Mouse (Mus musculus) ES-Bruce4 (cell line): ENCODE results near the gene Hsh2d. TPM values are rescaled to one million over a fixed set of nuclear protein-coding genes. Genes with fewer than 3 reads are reported as not detected.

Experiments
- H3K27ac ChIP-seq: 2 replicates; pipeline ENCODE4 v1.5.1; 2012; ENCODE audit warnings: low read length, inconsistent platforms; ENCODE audit not compliant: insufficient read depth
- H3K27me3 ChIP-seq: 2 replicates; pipeline ENCODE4 v1.6.1; 2012; ENCODE audit warnings: mild to moderate bottlenecking, low read length, inconsistent platforms; ENCODE audit not compliant: control insufficient read depth, poor library complexity, insufficient read depth, severe bottlenecking
- H3K36me3 ChIP-seq: 2 replicates; pipeline ENCODE4 v1.6.1; 2012; ENCODE audit warnings: inconsistent platforms, mild to moderate bottlenecking, low read length, moderate library complexity; ENCODE audit not compliant: control insufficient read depth, poor library complexity, insufficient read depth, severe bottlenecking
- H3K4me1 ChIP-seq: one replicate; pipeline ENCODE4 v1.8.1; 2011; ENCODE audit warnings: low read length; ENCODE audit not compliant: control insufficient read depth, insufficient read depth
- H3K4me3 ChIP-seq: 2 replicates; pipeline ENCODE4 v1.5.1; 2011; ENCODE audit warnings: low read depth, mild to moderate bottlenecking, low read length
- H3K9ac ChIP-seq: 2 replicates; pipeline ENCODE4 v1.6.1; 2012; ENCODE audit warnings: low read depth, mild to moderate bottlenecking, inconsistent platforms; ENCODE audit not compliant: poor library complexity, severe bottlenecking
- H3K9me3 ChIP-seq: replicated peaks from 2 replicates; pipeline ENCODE4 v1.6.1; 2012; ENCODE audit warnings: mild to moderate bottlenecking, low read length, inconsistent platforms; ENCODE audit not compliant: control insufficient read depth, poor library complexity, insufficient read depth, severe bottlenecking
- CTCF ChIP-seq: IDR thresholded peaks from one replicate; pipeline ENCODE4 v1.8.1; 2011; ENCODE audit warnings: low read depth, low read length
- EP300 ChIP-seq: IDR thresholded peaks from 2 replicates; pipeline ENCODE4 v1.6.1; 2011; ENCODE audit warnings: low read depth, low read length; ENCODE audit not compliant: insufficient read depth
- POLR2A ChIP-seq: IDR thresholded peaks from one replicate; pipeline ENCODE4 v1.8.1; 2011; ENCODE audit warnings: low read length; ENCODE audit not compliant: insufficient read depth
- polyA plus RNA-seq: library from polyadenylated mRNA; stranded (reverse); fragments of >200 nt; gene quantifications from 2 replicates; pipeline ENCODE4 v1.2.4, GENCODE M21; 2011; ENCODE audit warnings: low read depth; ENCODE audit not compliant: missing spikeins, insufficient read depth, insufficient read length

Hsh2d gene
- polyA plus RNA-seq, 1 experiment: not detected

DNA sequence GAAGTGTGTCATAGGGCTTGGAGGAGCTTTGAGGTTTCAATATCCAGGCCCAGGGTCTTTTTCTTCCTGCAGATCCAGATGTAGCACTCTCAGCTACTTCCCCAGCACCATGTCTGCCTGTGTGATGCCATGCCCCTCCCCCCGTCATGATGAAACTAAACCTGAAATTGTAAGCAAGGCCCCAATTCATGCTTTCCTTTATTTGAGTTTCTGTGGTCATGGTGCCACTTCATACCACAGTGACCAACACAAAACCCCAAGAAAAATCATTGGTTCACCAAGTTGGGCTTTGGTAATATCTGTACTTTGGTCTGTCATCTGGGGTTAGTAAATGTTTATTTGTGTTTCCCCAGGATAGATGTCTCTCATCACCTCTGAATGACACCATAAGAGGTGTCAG is 19.1 kb downstream of the Hsh2d start:
- H3K4me1 ChIP-seq: no peaks in the 10 kb centered on the region
- TF ChIP-seq POLR2A: no peak
- no peak for TF ChIP-seq CTCF
- no peak for TF ChIP-seq EP300
- H3K27me3 ChIP-seq: no peaks in the 10 kb centered on the region
- H3K9ac ChIP-seq: no peak overlapping the region
- H3K36me3 ChIP-seq: no peaks in the 10 kb centered on the region
- H3K9me3 ChIP-seq: no peaks in the 10 kb centered on the region
- no peak overlapping the region for H3K27ac ChIP-seq
- no peak overlapping the region for H3K4me3 ChIP-seq

DNA sequence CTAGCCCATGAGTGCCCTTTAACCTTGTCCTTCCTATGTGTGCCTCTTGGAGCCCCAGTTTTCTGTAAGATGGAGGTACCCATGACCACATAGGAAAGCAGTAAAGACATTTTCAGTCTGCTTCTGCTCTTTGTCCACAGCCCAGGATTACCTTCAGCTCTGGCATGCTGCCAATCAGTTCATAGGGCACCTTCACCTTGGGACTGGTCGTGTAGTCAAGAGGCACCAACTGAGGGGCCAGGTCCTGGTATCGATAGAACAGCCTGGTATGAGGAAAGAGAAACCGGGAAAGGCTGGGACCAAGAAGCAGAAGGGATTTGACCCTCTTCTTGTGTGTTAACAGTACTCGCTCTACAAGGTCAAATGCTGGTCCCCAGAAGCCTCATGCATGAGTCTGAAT is 20.8 kb downstream of the Hsh2d start:
- no peak overlapping the region for H3K27ac ChIP-seq
- no peaks in the 10 kb centered on the region for H3K4me1 ChIP-seq
- H3K9ac ChIP-seq: no peak overlapping the region
- no peak overlapping the region for H3K4me3 ChIP-seq
- H3K27me3 ChIP-seq: no peaks in the 10 kb centered on the region
- no peaks in the 10 kb centered on the region for H3K9me3 ChIP-seq
- TF ChIP-seq EP300 (no peak), CTCF (no peak), POLR2A (no peak)
- H3K36me3 ChIP-seq: no peaks in the 10 kb centered on the region

DNA sequence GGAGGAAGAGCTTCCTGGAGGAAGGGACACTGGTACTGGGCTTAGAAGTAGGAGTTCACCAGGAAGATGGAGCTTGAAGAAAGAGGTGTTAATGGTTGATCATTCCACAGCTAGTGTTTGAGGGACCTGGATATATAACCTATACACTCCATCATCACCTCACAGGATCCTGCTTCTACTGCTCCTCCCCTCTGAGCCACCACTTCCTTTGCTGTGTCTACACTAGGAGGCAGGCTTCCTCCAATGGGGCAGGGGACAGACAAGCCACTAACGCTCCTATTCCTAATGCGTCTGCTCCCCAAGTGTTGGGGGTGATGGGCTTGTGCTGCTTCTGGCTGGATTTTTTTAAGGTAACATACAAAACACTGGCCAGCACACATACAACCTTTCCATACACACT is 21.3 kb downstream of the Hsh2d start:
- Histone ChIP-seq H3K4me3 (no peak overlapping the region), H3K27me3 (no peaks in the 10 kb centered on the region), H3K4me1 (no peaks in the 10 kb centered on the region), H3K9me3 (no peaks in the 10 kb centered on the region), H3K9ac (no peak overlapping the region), H3K36me3 (no peaks in the 10 kb centered on the region), H3K27ac (no peak overlapping the region)
- no peak for TF ChIP-seq CTCF
- TF ChIP-seq EP300: no peak
- TF ChIP-seq POLR2A: no peak

GRCm38 (mm10) chr8:72211846-72212245 is 22.4 kb downstream of the Hsh2d start:
- Histone ChIP-seq H3K27me3 (no peaks in the 10 kb centered on the region), H3K36me3 (no peaks in the 10 kb centered on the region), H3K4me1 (no peaks in the 10 kb centered on the region), H3K27ac (no peak overlapping the region), H3K4me3 (no peak overlapping the region), H3K9ac (no peak overlapping the region), H3K9me3 (no peaks in the 10 kb centered on the region)
- TF ChIP-seq CTCF: no peak
- no peak for TF ChIP-seq POLR2A
- no peak for TF ChIP-seq EP300

DNA sequence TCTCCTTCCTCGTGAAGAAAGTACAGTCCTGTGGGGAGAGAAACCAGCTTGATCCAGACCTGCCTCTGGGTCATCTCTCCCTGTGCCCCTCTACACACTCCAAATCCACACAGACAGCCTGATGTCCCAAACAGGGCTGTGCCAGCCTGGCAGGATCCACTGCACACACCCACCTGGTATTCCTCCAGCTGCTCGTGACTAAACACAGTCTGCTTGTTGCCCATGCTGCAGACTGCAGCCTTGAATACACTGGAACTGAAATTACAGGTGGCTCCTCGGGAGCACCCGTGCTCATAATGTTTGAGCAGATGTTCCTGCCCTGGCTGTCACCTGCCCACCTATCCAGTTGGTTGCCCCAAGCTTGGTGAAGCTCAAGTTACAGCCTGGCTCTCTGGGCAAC is 23.3 kb downstream of the Hsh2d start, which contains the start of gene Cib3:
Gene Cib3 (minus strand): TSS at position 87 of the 400 bp plus-strand sequence.
- Histone ChIP-seq H3K27ac (no peak within 1 kb of the TSS), H3K9me3 (no peaks in the 10 kb centered on the region), H3K4me3 (no peak within 1 kb of the TSS), H3K36me3 (no peaks in the 10 kb centered on the region), H3K4me1 (no peaks in the 10 kb centered on the region), H3K27me3 (no peaks in the 10 kb centered on the region), H3K9ac (no peak within 1 kb of the TSS)
- TF ChIP-seq CTCF (no peak), POLR2A (no peak), EP300 (no peak)

- no peak for TF ChIP-seq POLR2A
- TF ChIP-seq CTCF: no peak
- no peak for TF ChIP-seq EP300
Measured at GRCm38 (mm10) chr8:72213536-72213935, 24.1 kb downstream of the Hsh2d start, which contains the start of gene Gm11034. Gene Gm11034, minus strand, starts transcription at chr8:72213636.

More at GRCm38 (mm10) chr8:72213536-72213935, 24.1 kb downstream of the Hsh2d start, which contains the start of gene Gm11034:
- H3K27me3 ChIP-seq: no peaks in the 10 kb centered on the region
- H3K9ac ChIP-seq: no peak within 1 kb of the TSS
- H3K27ac ChIP-seq: no peak within 1 kb of the TSS
- H3K4me1 ChIP-seq: no peaks in the 10 kb centered on the region
- H3K9me3 ChIP-seq: no peaks in the 10 kb centered on the region
- H3K36me3 ChIP-seq: no peaks in the 10 kb centered on the region
- H3K4me3 ChIP-seq: no peak within 1 kb of the TSS
